Mouse (Mus musculus): Measurements from ENCODE around the gene Ltb4r1. TPM values are rescaled to one million over a fixed set of nuclear protein-coding genes. Genes with fewer than 3 reads are reported as not detected.
A peak's percentile ranks its signal among the peaks of the same experiment; 100 is the strongest.

Ltb4r1 gene
- polyA plus RNA-seq, 1 experiment from 2014 or later = 14.0 TPM

- ATAC-seq (ENCODE audit: insufficient read depth) = no peak
- Histone ChIP-seq H3K4me2 (no peak overlapping the region), H3K9me3 (replicated peaks) (no peaks in the 10 kb centered on the region), H3K9ac (no peak overlapping the region), H3K27ac (replicated peaks) (no peak overlapping the region), H3K4me3 (replicated peaks) (no peak overlapping the region), H3K27me3 (peaks cover 7% of the 10 kb centered on the region; the same call in 1 of the 2 replicates), H3K4me1 (replicated peaks) (peaks cover 31% of the 10 kb centered on the region), H3K36me3 (replicated peaks) (no peaks in the 10 kb centered on the region)
- WGBS (ENCODE audit: insufficient replicate concordance) = 43% methylated on average over 8 of the region's 8 CpGs
Observed at GRCm38 (mm10) chr14:55727889-55728685, 37.7 kb upstream of the Ltb4r1 start.

DNA sequence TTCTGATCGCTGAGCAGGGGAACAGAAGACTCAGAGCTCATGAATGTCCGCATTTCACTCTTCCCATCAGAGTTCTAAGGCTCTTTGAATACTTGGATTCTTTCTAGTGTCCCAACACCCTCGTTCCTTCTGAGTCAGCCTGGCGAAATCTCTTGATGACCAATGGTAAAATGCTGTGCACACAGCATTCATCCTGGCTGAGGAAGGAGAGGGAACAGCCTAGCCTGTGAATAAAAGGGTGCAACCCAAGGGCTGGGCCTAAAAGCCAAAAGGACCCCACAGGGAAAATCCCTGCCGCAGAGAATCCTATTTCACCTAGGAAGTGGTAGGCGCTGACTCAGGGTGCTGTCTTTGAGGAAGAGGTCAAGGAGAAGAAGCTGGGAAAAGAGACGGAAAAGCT lies 35.6 kb upstream of the Ltb4r1 start:
- no peaks in the 10 kb centered on the region for H3K36me3 ChIP-seq (replicated peaks)
- no peak overlapping the region for H3K4me2 ChIP-seq
- H3K4me1 ChIP-seq (replicated peaks) = peaks cover 13% of the 10 kb centered on the region
- ATAC-seq (ENCODE audit: insufficient read depth) = no peak
- H3K4me3 ChIP-seq (replicated peaks) = no peak overlapping the region
- H3K9ac ChIP-seq = no peak overlapping the region
- WGBS (ENCODE audit: insufficient replicate concordance) = 64% methylated on average over 7 of the region's 7 CpGs
- no peak overlapping the region for H3K27ac ChIP-seq (replicated peaks)
- H3K27me3 ChIP-seq = peaks cover 7% of the 10 kb centered on the region; the same call in 1 of the 2 replicates
- no peaks in the 10 kb centered on the region for H3K9me3 ChIP-seq (replicated peaks)

DNA sequence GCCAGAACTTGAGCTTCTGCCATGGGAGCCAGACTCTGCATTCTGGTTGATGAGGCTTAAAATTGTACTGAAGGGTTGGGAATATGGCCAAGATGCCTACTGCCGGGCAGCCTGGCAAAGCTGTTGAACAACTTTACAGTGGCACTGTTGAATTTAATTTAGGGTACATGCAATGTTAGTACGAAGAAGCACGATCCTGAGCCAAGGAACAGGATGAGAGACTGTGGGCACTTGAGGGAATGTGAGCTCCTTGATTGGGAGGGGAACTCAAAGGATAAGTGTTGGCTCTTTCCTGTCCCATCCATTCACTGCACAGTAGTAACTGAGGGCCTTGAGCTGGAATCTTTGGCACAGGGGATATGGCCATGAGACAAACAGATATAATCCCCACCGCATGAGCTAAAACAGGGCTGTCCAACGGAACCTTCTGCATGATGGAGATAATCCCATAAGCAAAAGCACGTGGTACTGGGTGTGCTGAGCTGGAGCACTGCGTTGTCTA lies 35.2 kb upstream of the Ltb4r1 start:
- Histone ChIP-seq H3K9ac (no peak overlapping the region), H3K4me3 (replicated peaks) (no peak overlapping the region), H3K4me1 (replicated peaks) (peaks cover 8% of the 10 kb centered on the region), H3K27ac (replicated peaks) (no peak overlapping the region), H3K9me3 (replicated peaks) (no peaks in the 10 kb centered on the region), H3K36me3 (replicated peaks) (no peaks in the 10 kb centered on the region), H3K27me3 (peaks cover 7% of the 10 kb centered on the region; the same call in 1 of the 2 replicates), H3K4me2 (no peak overlapping the region)
- ATAC-seq (ENCODE audit: insufficient read depth) = no peak
- WGBS (ENCODE audit: insufficient replicate concordance) = 54% methylated on average over 7 of the region's 7 CpGs

- WGBS (ENCODE audit: insufficient replicate concordance) = 56% methylated on average over 10 of the region's 10 CpGs
- Histone ChIP-seq H3K4me2 (no peak overlapping the region), H3K4me3 (replicated peaks) (no peak overlapping the region), H3K9ac (no peak overlapping the region), H3K27ac (replicated peaks) (no peak overlapping the region), H3K27me3 (peaks cover 7% of the 10 kb centered on the region; the same call in 1 of the 2 replicates), H3K4me1 (replicated peaks) (peaks cover 2% of the 10 kb centered on the region; the same call in 1 of the 2 replicates), H3K36me3 (replicated peaks) (peaks cover under 1% of the 10 kb centered on the region; the same call in 1 of the 2 replicates), H3K9me3 (replicated peaks) (no peaks in the 10 kb centered on the region)
- no peak for ATAC-seq (ENCODE audit: insufficient read depth)
Observed at GRCm38 (mm10) chr14:55733889-55734288, 31.9 kb upstream of the Ltb4r1 start.

DNA sequence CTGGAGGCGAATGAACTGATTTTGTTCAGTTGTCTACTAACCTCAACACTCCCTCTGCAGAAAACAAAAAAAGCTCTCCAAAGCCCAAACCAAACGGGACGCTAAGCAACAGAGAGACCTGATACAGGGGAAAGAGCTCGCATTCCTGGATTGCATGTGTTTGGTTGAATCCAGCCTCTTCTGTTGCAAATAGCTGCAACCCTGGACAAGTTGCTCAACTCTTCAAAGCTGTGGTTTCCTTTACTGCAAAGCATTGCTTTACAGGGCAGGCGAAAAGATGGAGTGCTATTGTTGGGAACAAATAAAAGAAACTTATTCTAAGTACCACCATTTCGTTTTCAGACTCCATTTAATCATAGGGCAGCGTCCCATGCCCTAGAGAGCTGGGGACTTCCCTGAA lies 30.9 kb upstream of the Ltb4r1 start:
- H3K4me1 ChIP-seq (replicated peaks) = no peaks in the 10 kb centered on the region
- H3K9ac ChIP-seq = no peak overlapping the region
- H3K4me2 ChIP-seq = no peak overlapping the region
- H3K27ac ChIP-seq (replicated peaks) = no peak overlapping the region
- peaks cover 9% of the 10 kb centered on the region; the same call in 1 of the 2 replicates for H3K36me3 ChIP-seq (replicated peaks)
- no peak overlapping the region for H3K4me3 ChIP-seq (replicated peaks)
- H3K27me3 ChIP-seq = peaks cover 6% of the 10 kb centered on the region; the same call in 1 of the 2 replicates
- ATAC-seq (ENCODE audit: insufficient read depth) = no peak
- WGBS (ENCODE audit: insufficient replicate concordance) = 57% methylated on average over 7 of the region's 7 CpGs
- no peaks in the 10 kb centered on the region for H3K9me3 ChIP-seq (replicated peaks)

GRCm38 (mm10) chr14:55735334-55735733 lies 30.4 kb upstream of the Ltb4r1 start:
- WGBS (ENCODE audit: insufficient replicate concordance) = 58% methylated on average over 3 of the region's 3 CpGs
- Histone ChIP-seq H3K4me1 (replicated peaks) (no peaks in the 10 kb centered on the region), H3K27me3 (peaks cover 1% of the 10 kb centered on the region; the same call in 1 of the 2 replicates), H3K4me2 (no peak overlapping the region), H3K4me3 (replicated peaks) (no peak overlapping the region), H3K36me3 (replicated peaks) (peaks cover 13% of the 10 kb centered on the region; the same call in 1 of the 2 replicates), H3K9ac (no peak overlapping the region), H3K27ac (replicated peaks) (no peak overlapping the region), H3K9me3 (replicated peaks) (no peaks in the 10 kb centered on the region)
- no peak for ATAC-seq (ENCODE audit: insufficient read depth)

- Histone ChIP-seq H3K9me3 (replicated peaks) (no peaks in the 10 kb centered on the region), H3K27ac (replicated peaks) (no peak overlapping the region), H3K27me3 (no peaks in the 10 kb centered on the region; the same call in 1 of the 2 replicates), H3K4me3 (replicated peaks) (no peak overlapping the region), H3K4me1 (replicated peaks) (no peaks in the 10 kb centered on the region), H3K36me3 (replicated peaks) (peaks cover 14% of the 10 kb centered on the region; the same call in 1 of the 2 replicates), H3K4me2 (no peak overlapping the region), H3K9ac (no peak overlapping the region)
- no peak for ATAC-seq (ENCODE audit: insufficient read depth)
- 52% methylated on average over 4 of the region's 4 CpGs for WGBS (ENCODE audit: insufficient replicate concordance)
Observed at GRCm38 (mm10) chr14:55735758-55736157, 30.0 kb upstream of the Ltb4r1 start.

DNA sequence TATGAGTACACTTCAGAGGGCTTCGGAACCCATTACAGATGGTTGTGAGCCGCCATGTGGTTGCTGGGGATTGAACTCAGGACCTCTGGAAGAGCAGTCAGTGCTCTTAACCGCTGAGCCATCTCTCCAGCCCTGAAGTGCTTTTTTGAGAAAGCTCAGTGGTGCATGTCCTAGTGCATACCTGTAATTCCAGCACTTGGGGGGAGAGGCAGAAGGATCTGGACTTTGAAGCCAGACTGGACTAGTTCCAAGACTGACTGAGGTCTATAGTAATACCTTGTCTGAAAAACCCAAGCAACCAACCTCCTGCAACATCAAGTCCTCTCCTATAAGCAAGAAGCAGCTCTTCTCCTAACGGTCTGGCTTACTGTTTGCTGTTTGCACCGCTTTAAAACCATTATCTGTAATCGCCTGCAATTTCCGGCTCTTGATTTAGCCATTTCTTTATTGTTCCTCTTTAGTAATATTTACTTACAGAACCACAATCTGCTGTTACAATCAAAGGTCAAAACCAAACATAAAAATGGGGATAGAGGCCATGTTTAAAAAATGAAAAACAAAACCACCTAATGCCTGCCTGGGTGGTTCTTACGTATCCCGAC lies 28.6 kb upstream of the Ltb4r1 start:
- no peaks in the 10 kb centered on the region for H3K9me3 ChIP-seq (replicated peaks)
- no peaks in the 10 kb centered on the region for H3K4me1 ChIP-seq (replicated peaks)
- H3K4me2 ChIP-seq = no peak overlapping the region
- no peaks in the 10 kb centered on the region; the same call in 1 of the 2 replicates for H3K27me3 ChIP-seq
- no peak overlapping the region for H3K27ac ChIP-seq (replicated peaks)
- no peak overlapping the region for H3K9ac ChIP-seq
- H3K36me3 ChIP-seq (replicated peaks) = peaks cover 14% of the 10 kb centered on the region; the same call in 1 of the 2 replicates
- H3K4me3 ChIP-seq (replicated peaks) = no peak overlapping the region
- 67% methylated on average over 9 of the region's 9 CpGs for WGBS (ENCODE audit: insufficient replicate concordance)
- ATAC-seq (ENCODE audit: insufficient read depth) = no peak

GRCm38 (mm10) chr14:55743711-55744110 lies 22.1 kb upstream of the Ltb4r1 start:
- Histone ChIP-seq H3K4me3 (replicated peaks) (no peak overlapping the region), H3K9me3 (replicated peaks) (no peaks in the 10 kb centered on the region), H3K4me1 (replicated peaks) (peaks cover 41% of the 10 kb centered on the region), H3K9ac (no peak overlapping the region), H3K27ac (replicated peaks) (0 out of 2 replicates have a peak overlapping the region, but pooled peaks have one; percentile 0), H3K4me2 (peak overlapping the region; percentile 90), H3K36me3 (replicated peaks) (peaks cover 22% of the 10 kb centered on the region; the same call in 1 of the 2 replicates), H3K27me3 (no peaks in the 10 kb centered on the region)
- peak; percentile 40 for ATAC-seq (ENCODE audit: insufficient read depth)
- WGBS (ENCODE audit: insufficient replicate concordance) = 17% methylated on average over 10 of the region's 10 CpGs

- Histone ChIP-seq H3K27me3 (no peaks in the 10 kb centered on the region), H3K4me3 (replicated peaks) (peak within 1 kb of the TSS; percentile 85), H3K36me3 (replicated peaks) (peaks cover 25% of the 10 kb centered on the region), H3K9me3 (replicated peaks) (no peaks in the 10 kb centered on the region), H3K9ac (peak within 1 kb of the TSS; percentile 78), H3K4me2 (peak within 1 kb of the TSS; percentile 90), H3K27ac (replicated peaks) (peak within 1 kb of the TSS; percentile 75), H3K4me1 (replicated peaks) (peaks cover 41% of the 10 kb centered on the region)
- ATAC-seq (ENCODE audit: insufficient read depth) = peak; percentile 86
- 2% methylated on average over 48 of the region's 48 CpGs for WGBS (ENCODE audit: insufficient replicate concordance)
Observed at GRCm38 (mm10) chr14:55745180-55745860, 20.4 kb upstream of the Ltb4r1 start, which contains the start of the genes Dhrs1 and Nop9. TSS of gene Dhrs1 (minus strand) at chr14:55745690. TSS of gene Nop9 (plus strand) at chr14:55745693.

Measured in liver, embryonic 15.5 days (tissue).